Mouse (Mus musculus) limb, embryonic 14.5 days (tissue): ENCODE data around the gene Erp44. TPM values are rescaled to one million over a fixed set of nuclear protein-coding genes. Genes with fewer than 3 reads are reported as not detected.

Experiments used
- ATAC-seq: fragments of 200-750 bp; cut with Nextera tagmentation; 2 replicates; pipeline ENCODE4 v1.8.0; 2017; ENCODE audit warnings: low read depth, moderate number of reproducible peaks, moderate TSS enrichment; ENCODE audit not compliant: low FRiP score
- DNase-seq: peaks from one replicate; pipeline ENCODE4 v3.0.0-alpha.2; 2015; ENCODE audit warnings: low spot score
- H3K27ac ChIP-seq: fragments of 300-500 bp; sonication (generic); replicated peaks from 2 replicates; pipeline ENCODE4 v1.5.1; 2014; ENCODE audit warnings: low read depth, mild to moderate bottlenecking, low read length, moderate library complexity, mixed read lengths
- H3K27me3 ChIP-seq: fragments of 300-500 bp; sonication (generic); 2 replicates; pipeline ENCODE4 v1.6.1; 2014; ENCODE audit warnings: low read length, mixed read lengths; ENCODE audit not compliant: control insufficient read depth, insufficient read depth
- H3K36me3 ChIP-seq: fragments of 300-500 bp; sonication (generic); 2 replicates; pipeline ENCODE4 v1.6.1; 2014; ENCODE audit warnings: mild to moderate bottlenecking, low read length, moderate library complexity, mixed read lengths; ENCODE audit not compliant: control insufficient read depth, insufficient read depth
- H3K4me1 ChIP-seq: fragments of 300-500 bp; sonication (generic); 2 replicates; pipeline ENCODE4 v1.6.1; 2014; ENCODE audit warnings: antibody characterized with exemption, low read length, mixed read lengths; ENCODE audit not compliant: control insufficient read depth, insufficient read depth
- H3K4me2 ChIP-seq: fragments of 300-500 bp; sonication (generic); replicated peaks from 2 replicates; pipeline ENCODE4 v1.6.1; 2014; ENCODE audit warnings: low read depth, mild to moderate bottlenecking, low read length, moderate library complexity; ENCODE audit not compliant: severe bottlenecking
- H3K4me3 ChIP-seq: fragments of 300-500 bp; sonication (generic); replicated peaks from 2 replicates; pipeline ENCODE4 v1.5.1; 2014; ENCODE audit warnings: low read length
- H3K9ac ChIP-seq: fragments of 300-500 bp; sonication (generic); 2 replicates; pipeline ENCODE4 v1.6.1; 2014; ENCODE audit warnings: mild to moderate bottlenecking, low read depth, low read length, moderate library complexity; ENCODE audit not compliant: severe bottlenecking
- H3K9me3 ChIP-seq: fragments of 300-500 bp; sonication (generic); 2 replicates; pipeline ENCODE4 v1.6.1; 2016; ENCODE audit warnings: low read length; ENCODE audit not compliant: control insufficient read depth
- POLR2A ChIP-seq: fragments of 200-500 bp; IDR thresholded peaks from 2 replicates; pipeline ENCODE4 v1.8.0; 2012; ENCODE audit warnings: inconsistent platforms, mild to moderate bottlenecking, moderate library complexity, borderline replicate concordance; ENCODE audit not compliant: insufficient read depth, insufficient read length; ENCODE audit errors: extremely low read depth
- WGBS: fragments of 180-500 bp; shearing (Covaris S2); extraction: QIAGEN DNeasy Blood & Tissue Kit; methylation state at CpG from one replicate; pipeline ENCODE4 v1.1.7; 2014; 5-methylcytosine and 5-hydroxymethylcytosine counted together
- polyA plus RNA-seq, 2 experiments: library from polyadenylated mRNA; depleted of rRNA in 1 of 2; stranded (reverse) in 1 of 2; unstranded in 1 of 2; fragments of >200 nt; fragmentation: Nextera tagmentation in 1 of 2; extraction: Ambion mirVana in 1 of 2; gene quantifications; 2 replicates each; pipeline versions ENCODE4 v1.2.1 to v1.2.3; 2012 to 2014

Erp44 gene
- polyA plus RNA-seq, 2 experiments: 44.9 to 84.6 TPM

DNA sequence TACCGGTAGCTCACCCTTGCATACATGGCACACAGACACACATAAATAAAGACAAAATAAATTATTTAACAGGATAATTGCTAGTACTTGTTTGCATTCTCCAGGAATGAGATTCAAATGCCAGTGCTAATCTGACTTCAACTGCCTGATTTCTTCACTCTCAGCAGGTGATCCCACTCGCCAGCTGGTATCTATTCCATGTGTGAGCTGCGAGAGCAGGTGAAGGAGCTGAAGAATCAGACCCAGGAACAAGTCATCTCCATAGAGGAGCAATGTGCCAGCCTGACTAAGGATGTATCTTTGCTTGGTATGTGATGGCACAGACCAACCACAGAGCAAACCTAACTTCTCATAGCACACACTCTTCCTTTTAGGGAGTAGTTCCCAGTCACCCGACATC lies 75.8 kb downstream of the Erp44 start:
- Histone ChIP-seq H3K27me3 (no peaks in the 10 kb centered on the region), H3K9ac (no peak overlapping the region), H3K9me3 (no peaks in the 10 kb centered on the region), H3K4me1 (no peaks in the 10 kb centered on the region), H3K4me2 (no peak overlapping the region), H3K36me3 (peaks cover 34% of the 10 kb centered on the region), H3K27ac (no peak overlapping the region), H3K4me3 (no peak overlapping the region)
- no peak for TF ChIP-seq POLR2A
- DNase-seq (no peak), ATAC-seq (no peak)
- 95% methylated on average over 4 of the region's 4 CpGs for WGBS

DNA sequence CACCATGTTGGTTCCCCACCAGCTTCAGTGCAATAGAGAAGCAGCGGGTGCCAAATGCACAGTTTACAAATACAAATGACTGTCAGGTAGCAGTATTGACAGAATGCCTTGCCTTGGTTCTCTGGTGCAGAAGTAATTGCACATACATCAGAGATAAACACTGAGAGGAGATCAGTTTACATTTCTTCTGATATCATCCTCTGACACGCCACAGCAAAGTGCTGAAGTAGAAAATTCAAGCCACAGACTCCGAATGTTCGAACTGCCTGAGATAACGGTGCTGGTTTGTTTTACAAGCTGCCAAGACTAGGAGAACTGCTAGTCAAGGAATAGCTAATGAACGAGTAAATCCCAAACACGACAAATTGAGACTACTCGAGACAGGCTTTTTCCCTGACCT lies 80.9 kb downstream of the Erp44 start:
- Histone ChIP-seq H3K36me3 (peaks cover 31% of the 10 kb centered on the region), H3K4me2 (no peak overlapping the region), H3K27me3 (no peaks in the 10 kb centered on the region), H3K4me3 (no peak overlapping the region), H3K4me1 (no peaks in the 10 kb centered on the region), H3K9me3 (no peaks in the 10 kb centered on the region), H3K27ac (no peak overlapping the region), H3K9ac (no peak overlapping the region)
- ATAC-seq (no peak), DNase-seq (no peak)
- no peak for TF ChIP-seq POLR2A
- 78% methylated on average over 8 of the region's 8 CpGs for WGBS

DNA sequence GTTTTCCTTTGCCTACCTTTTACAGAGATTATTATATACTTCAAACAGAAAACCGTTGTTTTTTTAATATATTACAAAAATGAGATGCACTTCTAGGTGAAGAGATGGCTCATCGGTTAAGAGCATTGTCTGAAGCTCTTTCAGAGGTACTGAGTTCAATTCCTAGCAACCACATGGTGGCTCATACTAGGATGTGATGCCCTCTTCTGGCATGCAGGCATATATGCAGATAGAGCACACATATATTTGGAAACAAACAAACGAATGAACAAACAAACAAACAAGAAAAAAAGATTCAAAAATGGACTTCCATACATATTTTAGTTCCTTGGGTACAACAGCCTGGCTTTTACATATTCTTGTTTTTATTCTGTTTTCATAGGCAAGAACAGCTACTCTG lies 81.4 kb downstream of the Erp44 start:
- Histone ChIP-seq H3K27me3 (no peaks in the 10 kb centered on the region), H3K4me2 (no peak overlapping the region), H3K9ac (no peak overlapping the region), H3K4me1 (no peaks in the 10 kb centered on the region), H3K4me3 (no peak overlapping the region), H3K36me3 (peaks cover 25% of the 10 kb centered on the region), H3K27ac (no peak overlapping the region), H3K9me3 (no peaks in the 10 kb centered on the region)
- WGBS: 90% methylated on average over 3 of the region's 3 CpGs
- no peak for TF ChIP-seq POLR2A
- ATAC-seq: no peak
- no peak for DNase-seq

DNA sequence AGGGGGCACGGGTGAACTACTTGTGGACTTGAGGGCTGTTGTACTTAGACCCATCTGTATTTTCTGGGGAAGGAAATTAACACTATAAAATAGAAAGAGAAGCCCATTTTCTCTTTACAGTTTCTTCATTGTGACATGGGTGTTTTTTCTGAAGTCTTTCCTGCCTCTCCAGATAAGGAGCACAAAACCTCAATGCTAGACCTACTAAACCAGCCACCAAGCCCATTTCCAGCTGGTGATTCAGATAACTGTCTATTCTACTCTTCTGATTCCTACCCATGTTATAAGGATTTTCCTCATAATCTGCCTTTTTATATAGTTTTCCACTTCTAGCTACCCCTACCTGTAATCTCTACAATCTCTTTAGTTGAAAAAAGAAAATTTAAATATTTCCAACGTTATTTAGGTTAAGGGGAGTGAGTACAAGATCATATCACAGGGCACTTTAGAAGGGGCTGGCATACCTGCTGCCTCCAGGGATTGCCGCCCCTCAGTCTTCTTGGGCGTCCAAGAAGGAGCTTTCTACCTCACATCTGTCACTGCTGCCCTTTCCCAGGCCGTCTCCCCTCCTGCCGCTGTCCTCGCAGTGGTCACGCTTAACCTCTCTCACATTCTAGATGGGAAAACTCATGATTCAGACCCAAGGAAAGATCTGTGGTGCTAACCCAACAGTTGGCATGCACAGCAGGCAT lies 97.1 kb downstream of the Erp44 start:
- DNase-seq (no peak), ATAC-seq (no peak)
- Histone ChIP-seq H3K4me2 (no peak overlapping the region), H3K9ac (no peak overlapping the region), H3K4me1 (no peaks in the 10 kb centered on the region), H3K27me3 (no peaks in the 10 kb centered on the region), H3K4me3 (no peak overlapping the region), H3K36me3 (peaks cover 15% of the 10 kb centered on the region; the same call in 1 of the 2 replicates), H3K27ac (no peak overlapping the region), H3K9me3 (no peaks in the 10 kb centered on the region)
- 90% methylated on average over 8 of the region's 8 CpGs for WGBS
- no peak for TF ChIP-seq POLR2A

DNA sequence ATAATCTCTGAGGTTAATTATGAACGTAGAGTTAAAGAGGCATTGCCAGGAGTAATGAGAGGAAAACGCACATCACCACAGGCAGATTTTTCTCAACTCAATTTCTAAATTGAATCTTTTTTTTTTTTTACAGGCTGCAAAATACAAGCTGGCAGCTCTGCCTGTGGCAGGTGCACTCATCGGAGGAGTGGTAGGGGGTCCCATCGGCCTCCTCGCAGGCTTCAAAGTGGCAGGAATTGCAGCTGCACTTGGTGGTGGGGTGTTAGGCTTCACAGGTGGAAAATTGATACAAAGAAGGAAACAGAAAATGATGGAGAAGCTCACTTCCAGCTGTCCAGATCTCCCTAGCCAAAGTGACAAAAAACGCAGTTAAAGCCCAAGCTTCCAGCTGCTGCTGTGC lies 98.0 kb downstream of the Erp44 start:
- ATAC-seq (no peak), DNase-seq (no peak)
- no peaks in the 10 kb centered on the region for H3K4me1 ChIP-seq
- H3K4me3 ChIP-seq: no peak overlapping the region
- no peaks in the 10 kb centered on the region for H3K27me3 ChIP-seq
- H3K9me3 ChIP-seq: no peaks in the 10 kb centered on the region
- WGBS: 51% methylated on average over 6 of the region's 6 CpGs
- no peak overlapping the region for H3K27ac ChIP-seq
- no peak overlapping the region for H3K9ac ChIP-seq
- no peak overlapping the region for H3K4me2 ChIP-seq
- no peak for TF ChIP-seq POLR2A
- peaks cover 15% of the 10 kb centered on the region for H3K36me3 ChIP-seq

DNA sequence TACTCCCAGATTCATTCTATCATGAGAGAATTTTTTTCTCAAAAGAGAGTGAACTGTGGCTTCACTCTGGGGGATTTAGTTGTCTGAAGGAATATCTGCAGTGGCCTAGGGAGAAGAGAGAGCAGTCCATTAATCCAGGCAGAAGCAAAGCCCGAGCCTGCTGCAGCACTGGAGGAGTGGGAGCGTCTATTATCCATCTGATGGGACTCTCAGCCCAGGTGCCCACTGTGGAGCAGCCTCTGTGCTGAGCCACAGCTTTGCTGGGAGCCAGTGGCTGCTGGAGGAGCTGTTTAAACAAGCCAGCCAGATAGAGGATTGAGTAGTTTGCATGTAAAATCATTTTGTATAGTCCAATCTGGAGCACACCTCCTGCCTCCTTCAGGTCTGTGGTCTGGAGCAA lies 98.4 kb downstream of the Erp44 start:
- H3K9me3 ChIP-seq: no peaks in the 10 kb centered on the region
- H3K27me3 ChIP-seq: no peaks in the 10 kb centered on the region
- WGBS: 38% methylated on average over 2 of the region's 2 CpGs
- no peak overlapping the region for H3K4me3 ChIP-seq
- TF ChIP-seq POLR2A: no peak
- H3K27ac ChIP-seq: no peak overlapping the region
- peaks cover 15% of the 10 kb centered on the region for H3K36me3 ChIP-seq
- DNase-seq (no peak), ATAC-seq (no peak)
- no peak overlapping the region for H3K9ac ChIP-seq
- no peaks in the 10 kb centered on the region for H3K4me1 ChIP-seq
- H3K4me2 ChIP-seq: no peak overlapping the region
